Comparison of ENCODE assay signal across 32 mouse cellular contexts in the genomic region with DNA sequence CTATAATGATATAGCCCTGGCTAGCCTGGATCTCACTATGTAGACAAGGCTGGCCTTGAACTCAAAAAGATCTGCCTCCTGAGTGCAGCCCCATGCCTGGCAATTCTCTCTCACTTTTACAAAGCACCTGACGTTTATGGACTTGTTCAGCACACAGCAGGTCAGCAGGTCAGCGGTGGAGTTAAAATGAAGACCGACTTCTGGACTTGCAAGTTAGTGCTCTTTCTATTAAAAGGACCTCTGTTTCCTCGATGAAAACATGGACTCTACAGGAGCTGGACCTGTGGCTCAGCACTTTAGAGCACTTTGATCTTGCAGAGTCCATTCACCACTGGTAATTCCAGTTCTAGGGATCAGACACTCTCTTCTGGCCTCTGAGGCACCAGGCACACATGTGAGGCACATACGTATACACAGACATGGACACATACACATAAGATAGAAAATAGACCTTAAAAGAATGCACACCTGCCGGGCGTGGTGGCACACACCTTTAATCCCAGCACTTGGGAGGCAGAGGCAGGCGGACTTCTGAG. TPM values are rescaled to one million over a fixed set of nuclear protein-coding genes. Genes with fewer than 3 reads are reported as not detected.
DNase-seq lines count a peak whose midpoint lies in the region; ATAC-seq lines count a peak whose summit lies in the region.
"Had no signal": no experiment of that assay in that cellular context is flagged by ENCODE, and none has a peak within 500 bp of the region (broad histone marks: within the 10 kb centered on the region; RNA-seq: fewer than 3 reads in every experiment).

No protein-coding gene starts in this region.

- H3K27ac ChIP-seq in kidney, embryonic 16.5 days (ENCODE audit: low read length) = no peak overlapping the region
- H3K27ac ChIP-seq: embryonic facial prominence, embryonic 10.5 days; embryonic facial prominence, embryonic 13.5 days; forebrain, embryonic 12.5 days; forebrain, embryonic 15.5 days; heart, embryonic 15.5 days; hindbrain, embryonic 10.5 days; hindbrain, embryonic 13.5 days had no signal

- ATAC-seq in kidney, embryonic 16.5 days (ENCODE audit: low FRiP score, low TSS enrichment) = no peak
- ATAC-seq: CD4-positive, CD25-positive, alpha-beta regulatory T cell, adult 4 months; forebrain, embryonic 15.5 days had no signal

- 75% methylated on average over 8 of the region's 8 CpGs for WGBS in kidney, embryonic 16.5 days

- H3K4me3 ChIP-seq in kidney, embryonic 16.5 days (ENCODE audit: low read length) = no peak overlapping the region
- H3K4me3 ChIP-seq: embryonic facial prominence, embryonic 10.5 days; embryonic facial prominence, embryonic 13.5 days; erythroblast, embryonic 14.5 days; forebrain, embryonic 12.5 days; forebrain, embryonic 15.5 days; heart, embryonic 12.5 days; heart, embryonic 15.5 days; hindbrain, embryonic 10.5 days; hindbrain, embryonic 13.5 days had no signal

- H3K9ac ChIP-seq in kidney, embryonic 16.5 days (replicated peaks; ENCODE audit: low read length) = no peak overlapping the region
- H3K9ac ChIP-seq: embryonic facial prominence, embryonic 13.5 days; forebrain, embryonic 12.5 days; forebrain, embryonic 15.5 days; heart, embryonic 12.5 days; heart, embryonic 15.5 days; hindbrain, embryonic 13.5 days had no signal

- H3K9me3 ChIP-seq in kidney, embryonic 16.5 days (ENCODE audit: low read length) = no peaks in the 10 kb centered on the region
- H3K9me3 ChIP-seq: embryonic facial prominence, embryonic 10.5 days; embryonic facial prominence, embryonic 13.5 days; forebrain, embryonic 12.5 days; forebrain, embryonic 15.5 days; heart, embryonic 12.5 days; heart, embryonic 15.5 days; hindbrain, embryonic 10.5 days; hindbrain, embryonic 13.5 days had no signal

- H3K4me1 ChIP-seq in kidney, embryonic 16.5 days (ENCODE audit: insufficient read depth, low read length) = no peaks in the 10 kb centered on the region
- H3K4me1 ChIP-seq: embryonic facial prominence, embryonic 10.5 days; embryonic facial prominence, embryonic 13.5 days; forebrain, embryonic 12.5 days; forebrain, embryonic 15.5 days; heart, embryonic 12.5 days; heart, embryonic 15.5 days; hindbrain, embryonic 10.5 days; hindbrain, embryonic 13.5 days had no signal

- H3K36me3 ChIP-seq in kidney, embryonic 16.5 days (ENCODE audit: insufficient read depth, low read length) = no peaks in the 10 kb centered on the region
- H3K36me3 ChIP-seq: embryonic facial prominence, embryonic 10.5 days; embryonic facial prominence, embryonic 13.5 days; forebrain, embryonic 12.5 days; forebrain, embryonic 15.5 days; heart, embryonic 12.5 days; heart, embryonic 15.5 days; hindbrain, embryonic 10.5 days; hindbrain, embryonic 13.5 days had no signal

- no peaks in the 10 kb centered on the region for H3K27me3 ChIP-seq in kidney, embryonic 16.5 days (ENCODE audit: insufficient read depth, low read length)
- H3K27me3 ChIP-seq: embryonic facial prominence, embryonic 13.5 days; forebrain, embryonic 12.5 days; forebrain, embryonic 15.5 days; heart, embryonic 12.5 days; heart, embryonic 15.5 days; hindbrain, embryonic 13.5 days had no signal

- DNase-seq in kidney, adult 18-20 months = peak; percentile 29
- DNase-seq in kidney, adult 9 months = peak; percentile 64
- no peak for DNase-seq in kidney, postnatal 4 days
- DNase-seq in kidney, postnatal 14 days = peak; percentile 41
- DNase-seq in kidney, postnatal 36 days = peak; percentile 64 to 75
- no peak for DNase-seq in adrenal gland, postnatal 4 days (ENCODE audit: low spot score in 2 of 2)
- DNase-seq: adrenal gland, adult 2 months; adrenal gland, postnatal 14 days; cerebellum, adult 11-12 months; cerebellum, adult 8-10 months; cerebellum, postnatal 10 days; cerebellum, postnatal 36 days; embryo, embryonic 11 days; gastrocnemius, postnatal 25 days; heart, adult 18-20 months; heart, postnatal 10 days; heart, postnatal 36 days had no signal

- no peak overlapping the region for H3K4me2 ChIP-seq in kidney, embryonic 16.5 days (replicated peaks; ENCODE audit: low read depth, low read length)
- H3K4me2 ChIP-seq: embryonic facial prominence, embryonic 13.5 days; forebrain, embryonic 12.5 days; forebrain, embryonic 15.5 days; heart, embryonic 12.5 days; heart, embryonic 15.5 days; hindbrain, embryonic 13.5 days had no signal

RNA-seq across cellular contexts. Expression of a gene that starts 8.8 kb away (rescaled TPM):
- polyA plus RNA-seq in kidney, embryonic 16.5 days (2015; fragmentation: Nextera tagmentation; extraction: Ambion mirVana) = 0.47 and 0.68 TPM in 2 replicates
- total RNA-seq in adrenal gland, postnatal 4 days (2021) = 1 to 10 TPM; 1.3 to 2.6 TPM
- total RNA-seq: gastrocnemius, postnatal 25 days; heart, adult 18-20 months; heart, postnatal 10 days; heart, postnatal 36 days; MEL had no signal
- polyA plus RNA-seq: brain, embryonic 14.5 days; C2C12; CD4-positive, CD25-positive, alpha-beta regulatory T cell, adult 4 months; cortical plate, adult 2 months; embryonic facial prominence, embryonic 10.5 days; embryonic facial prominence, embryonic 13.5 days; erythroblast, embryonic 14.5 days; forebrain, embryonic 12.5 days; forebrain, embryonic 15.5 days; heart, embryonic 12.5 days; heart, embryonic 15.5 days; hindbrain, embryonic 10.5 days; hindbrain, embryonic 13.5 days had no signal

RNA-seq across cellular contexts. Expression of a gene that starts 16.0 kb away (rescaled TPM):
- polyA plus RNA-seq in kidney, embryonic 16.5 days (2015; fragmentation: Nextera tagmentation; extraction: Ambion mirVana) = 54.7 and 57.3 TPM in 2 replicates
- total RNA-seq in adrenal gland, postnatal 4 days (2021) = 10 to 100 TPM; 71.9 to 83.1 TPM

RNA-seq across cellular contexts. Expression of a gene that starts 44.7 kb away (rescaled TPM):
- 32.8 and 34.1 TPM in 2 replicates for polyA plus RNA-seq in kidney, embryonic 16.5 days (2015; fragmentation: Nextera tagmentation; extraction: Ambion mirVana)
- 10 to 100 TPM; 22.9 to 26.3 TPM for total RNA-seq in adrenal gland, postnatal 4 days (2021)

RNA-seq across cellular contexts. Expression of a gene that starts 44.8 kb away (rescaled TPM):
- polyA plus RNA-seq in kidney, embryonic 16.5 days (2015; fragmentation: Nextera tagmentation; extraction: Ambion mirVana) = 96.2 and 108 TPM in 2 replicates
- total RNA-seq in adrenal gland, postnatal 4 days (2021) = 10 to 100 TPM; 40.1 to 45.2 TPM

Comparison
In these comparisons a context has a peak if more than half of its experiments do, and no peak if none do; other contexts are left out.
1. DNase-seq: peak in kidney, adult 18-20 months (single experiment), kidney, adult 9 months (single experiment), kidney, postnatal 14 days (single experiment) and kidney, postnatal 36 days (2 of 2); none in kidney, postnatal 4 days (0 of 2) and adrenal gland, postnatal 4 days (0 of 2).